Mouse (Mus musculus) C2C12 (cell line): ENCODE results near the gene Mbnl1. TPM values are rescaled to one million over a fixed set of nuclear protein-coding genes. Genes with fewer than 3 reads are reported as not detected.

ENCODE experiments used
- H3K27me3 ChIP-seq: one replicate; pipeline ENCODE4 v1.6.1; 2011; ENCODE audit not compliant: control insufficient read depth, insufficient read depth, insufficient read length
- H3K36me3 ChIP-seq: one replicate; pipeline ENCODE4 v1.6.1; 2011; ENCODE audit not compliant: control insufficient read depth, insufficient read depth
- H3K4me3 ChIP-seq: one replicate; pipeline ENCODE4 v1.5.1; 2011; ENCODE audit warnings: mild to moderate bottlenecking, control low read depth; ENCODE audit not compliant: poor library complexity, insufficient read depth, severe bottlenecking
- H3K79me2 ChIP-seq: one replicate; pipeline ENCODE4 v1.6.1; 2011; ENCODE audit not compliant: control insufficient read depth, insufficient read depth
- H3K79me3 ChIP-seq: one replicate; pipeline ENCODE4 v1.6.1; 2011; ENCODE audit warnings: low read depth, control low read depth
- H3ac ChIP-seq: one replicate; pipeline ENCODE3; 2011; ENCODE audit warnings: low read depth; ENCODE audit not compliant: control insufficient read depth, insufficient read length
- CEBPB ChIP-seq: IDR thresholded peaks from one replicate; pipeline ENCODE4 v1.6.1; 2011; ENCODE audit warnings: low read depth, mild to moderate bottlenecking, control low read depth, moderate library complexity
- CTCF ChIP-seq: IDR thresholded peaks from one replicate; pipeline ENCODE4 v1.5.1; 2011; ENCODE audit not compliant: control insufficient read depth, insufficient read depth, insufficient read length
- FOSL1 ChIP-seq: IDR thresholded peaks from one replicate; pipeline ENCODE4 v1.8.0; 2011; ENCODE audit warnings: mild to moderate bottlenecking, low read length; ENCODE audit not compliant: poor library complexity, insufficient read depth, severe bottlenecking
- MAX ChIP-seq: IDR thresholded peaks from one replicate; pipeline ENCODE4 v1.6.1; 2011; ENCODE audit warnings: mild to moderate bottlenecking, control low read depth
- MYOD1 ChIP-seq: IDR thresholded peaks from one replicate; pipeline ENCODE4 v1.6.1; 2011; ENCODE audit warnings: low read depth; ENCODE audit not compliant: control insufficient read depth, insufficient read length
- MYOG ChIP-seq: IDR thresholded peaks from one replicate; pipeline ENCODE4 v1.6.1; 2011; ENCODE audit not compliant: control insufficient read depth, insufficient read length; ENCODE audit errors: extremely low read depth
- USF1 ChIP-seq: IDR thresholded peaks from one replicate; pipeline ENCODE4 v1.6.1; 2011; ENCODE audit warnings: low read depth, mild to moderate bottlenecking, control low read depth, moderate library complexity
- polyA plus RNA-seq: library from polyadenylated mRNA; unstranded; fragments of >200 nt; fragmentation: generic; extraction: Trizol; gene quantifications from one replicate; pipeline ENCODE4 v1.2.1, GENCODE M21; 2012; ENCODE audit warnings: missing spikeins

Gene Mbnl1
- polyA plus RNA-seq, 1 experiment: 37.7 TPM

- Histone ChIP-seq H3K4me3 (no peak overlapping the region), H3K79me3 (peaks cover 89% of the 10 kb centered on the region), H3K36me3 (peaks cover 10% of the 10 kb centered on the region), H3K27me3 (no peaks in the 10 kb centered on the region), H3ac (no peak overlapping the region), H3K79me2 (peaks cover 100% of the 10 kb centered on the region)
- no peak for TF ChIP-seq USF1
- TF ChIP-seq CEBPB: no peak
- TF ChIP-seq FOSL1: no peak
- no peak for TF ChIP-seq MAX
- no peak for TF ChIP-seq MYOG
- TF ChIP-seq CTCF: no peak
- TF ChIP-seq MYOD1: no peak
Measured at GRCm38 (mm10) chr3:60584704-60585103, 112.1 kb downstream of the Mbnl1 start.

GRCm38 (mm10) chr3:60586046-60586445 lies 113.4 kb downstream of the Mbnl1 start:
- H3K79me2 ChIP-seq: peaks cover 100% of the 10 kb centered on the region
- no peak overlapping the region for H3K4me3 ChIP-seq
- TF ChIP-seq MAX: no peak
- TF ChIP-seq FOSL1: no peak
- no peak for TF ChIP-seq MYOG
- no peak for TF ChIP-seq MYOD1
- TF ChIP-seq CTCF: no peak
- no peak for TF ChIP-seq CEBPB
- TF ChIP-seq USF1: no peak
- H3K79me3 ChIP-seq: peaks cover 89% of the 10 kb centered on the region
- H3K36me3 ChIP-seq: peaks cover 10% of the 10 kb centered on the region
- no peaks in the 10 kb centered on the region for H3K27me3 ChIP-seq
- H3ac ChIP-seq: no peak overlapping the region

- H3K79me2 ChIP-seq: peaks cover 100% of the 10 kb centered on the region
- peaks cover 13% of the 10 kb centered on the region for H3K36me3 ChIP-seq
- H3K4me3 ChIP-seq: no peak overlapping the region
- no peak overlapping the region for H3ac ChIP-seq
- peaks cover 91% of the 10 kb centered on the region for H3K79me3 ChIP-seq
- no peaks in the 10 kb centered on the region for H3K27me3 ChIP-seq
- TF ChIP-seq USF1: no peak
- TF ChIP-seq MAX: no peak
- no peak for TF ChIP-seq CTCF
- no peak for TF ChIP-seq MYOG
Measured at GRCm38 (mm10) chr3:60587149-60587548, 114.5 kb downstream of the Mbnl1 start.

- peaks cover 91% of the 10 kb centered on the region for H3K79me3 ChIP-seq
- H3K27me3 ChIP-seq: no peaks in the 10 kb centered on the region
- peaks cover 9% of the 10 kb centered on the region for H3K36me3 ChIP-seq
- H3K79me2 ChIP-seq: peaks cover 100% of the 10 kb centered on the region
- TF ChIP-seq MYOD1 (no peak), CTCF (no peak), MAX (peak; percentile 46), CEBPB (peak; percentile 99), USF1 (no peak), MYOG (no peak), FOSL1 (no peak)
- peak overlapping the region; percentile 36 for H3ac ChIP-seq
- no peak overlapping the region for H3K4me3 ChIP-seq
Measured at GRCm38 (mm10) chr3:60589361-60589760, 116.7 kb downstream of the Mbnl1 start.

GRCm38 (mm10) chr3:60595606-60596005 lies 123.0 kb downstream of the Mbnl1 start:
- Histone ChIP-seq H3K79me2 (peaks cover 89% of the 10 kb centered on the region), H3K4me3 (no peak overlapping the region), H3ac (no peak overlapping the region), H3K79me3 (peaks cover 77% of the 10 kb centered on the region), H3K27me3 (no peaks in the 10 kb centered on the region), H3K36me3 (peaks cover 36% of the 10 kb centered on the region)
- no peak for TF ChIP-seq CTCF
- TF ChIP-seq MYOG: no peak
- TF ChIP-seq MYOD1: no peak
- no peak for TF ChIP-seq CEBPB
- no peak for TF ChIP-seq MAX

- peak; percentile 32 for TF ChIP-seq FOSL1
- no peak for TF ChIP-seq CTCF
- Histone ChIP-seq H3K36me3 (peaks cover 35% of the 10 kb centered on the region), H3K27me3 (no peaks in the 10 kb centered on the region), H3ac (no peak overlapping the region), H3K4me3 (no peak overlapping the region), H3K79me2 (peaks cover 89% of the 10 kb centered on the region), H3K79me3 (peaks cover 67% of the 10 kb centered on the region)
Measured at GRCm38 (mm10) chr3:60596985-60597384, 124.4 kb downstream of the Mbnl1 start.
